28 mouse cellular contexts compared by ENCODE assay signal in the genomic region with DNA sequence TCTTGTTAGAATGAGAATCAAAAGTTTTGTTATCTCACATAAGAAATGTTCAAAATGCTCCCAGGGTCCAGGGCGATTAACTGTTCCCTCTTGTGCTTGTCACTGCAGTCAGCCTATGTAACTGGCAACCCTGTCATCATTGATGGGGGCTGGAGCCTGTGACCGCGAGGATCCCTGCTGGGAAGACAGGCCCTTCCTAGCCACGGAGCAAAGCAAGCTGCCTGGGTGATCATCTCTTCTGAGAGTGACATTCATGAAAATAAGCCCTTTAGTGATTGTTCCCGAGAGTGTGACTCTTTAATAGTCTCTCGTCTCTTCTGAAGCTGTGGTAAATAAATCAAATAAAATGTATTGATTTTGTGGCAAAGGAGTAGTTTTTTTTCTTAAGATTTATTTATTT. TPM values are rescaled to one million over a fixed set of nuclear protein-coding genes. Genes with fewer than 3 reads are reported as not detected.
DNase-seq lines count a peak whose midpoint lies in the region; ATAC-seq lines count a peak whose summit lies in the region.
"Had no signal": no experiment of that assay in that cellular context is flagged by ENCODE, and none has a peak within 500 bp of the region (broad histone marks: within the 10 kb centered on the region; RNA-seq: fewer than 3 reads in every experiment).

No protein-coding gene starts in this region.

- H3K4me1 ChIP-seq in midbrain, embryonic 12.5 days = peaks cover 28% of the 10 kb centered on the region
- peaks cover 17% of the 10 kb centered on the region for H3K4me1 ChIP-seq in midbrain, embryonic 14.5 days (ENCODE audit: control insufficient read depth, insufficient read depth, low read length)

- H3K27me3 ChIP-seq in midbrain, embryonic 12.5 days = peaks cover 21% of the 10 kb centered on the region
- H3K27me3 ChIP-seq in midbrain, embryonic 14.5 days (ENCODE audit: control insufficient read depth, insufficient read depth, low read length) = no peaks in the 10 kb centered on the region; the same call in 1 of the 2 replicates
- H3K27me3 ChIP-seq: limb, embryonic 12.5 days; Patski had no signal

- DNase-seq in heart, adult 11 months = peak; percentile 39
- DNase-seq in heart, adult 8-10 months (ENCODE audit: low spot score) = no peak
- DNase-seq in midbrain, embryonic 14.5 days = no peak
- DNase-seq in embryo, embryonic 9.5 days (ENCODE audit: extremely low spot score) = peak; percentile 40
- DNase-seq in spleen, postnatal 10 days (ENCODE audit: low spot score in 2 of 2) = no peak
- DNase-seq: adrenal gland, postnatal 36 days; B cell, adult 2 months; cerebellum, adult 2 months; cerebellum, postnatal 36 days; gastrocnemius, postnatal 14 days; heart, adult 2 months; kidney, postnatal 25 days; layer of hippocampus, postnatal 36 days; liver, postnatal 0 days; thymus, adult 18-20 months; thymus, postnatal 36 days had no signal

- H3K4me3 ChIP-seq in midbrain, embryonic 12.5 days = no peak overlapping the region
- H3K4me3 ChIP-seq in midbrain, embryonic 14.5 days (replicated peaks; ENCODE audit: low read depth, low read length) = no peak overlapping the region
- H3K4me3 ChIP-seq: forebrain, embryonic 12.5 days; heart, adult 2 months; limb, embryonic 12.5 days had no signal

- H3K9ac ChIP-seq in midbrain, embryonic 12.5 days (replicated peaks) = no peak overlapping the region
- H3K9ac ChIP-seq in midbrain, embryonic 14.5 days (replicated peaks; ENCODE audit: low read length) = no peak overlapping the region
- H3K9ac ChIP-seq: forebrain, embryonic 12.5 days; limb, embryonic 12.5 days; liver, postnatal 0 days had no signal

- no peaks in the 10 kb centered on the region for H3K9me3 ChIP-seq in midbrain, embryonic 12.5 days
- no peaks in the 10 kb centered on the region for H3K9me3 ChIP-seq in midbrain, embryonic 14.5 days (ENCODE audit: control insufficient read depth, low read length)
- H3K9me3 ChIP-seq: forebrain, embryonic 12.5 days; G1E; limb, embryonic 12.5 days had no signal

- no peak overlapping the region for H3K27ac ChIP-seq in midbrain, embryonic 12.5 days (replicated peaks)
- no peak overlapping the region for H3K27ac ChIP-seq in midbrain, embryonic 14.5 days (replicated peaks; ENCODE audit: low read depth, low read length)
- H3K27ac ChIP-seq: heart, adult 2 months; limb, embryonic 12.5 days had no signal

- no peaks in the 10 kb centered on the region for H3K36me3 ChIP-seq in midbrain, embryonic 12.5 days
- H3K36me3 ChIP-seq in midbrain, embryonic 14.5 days (ENCODE audit: control insufficient read depth, insufficient read depth, low read length) = no peaks in the 10 kb centered on the region
- H3K36me3 ChIP-seq: forebrain, embryonic 12.5 days; G1E; limb, embryonic 12.5 days had no signal

- peak; percentile 41 for ATAC-seq in midbrain, embryonic 12.5 days (ENCODE audit: low FRiP score, low read depth)
- ATAC-seq in midbrain, embryonic 14.5 days (ENCODE audit: low FRiP score, low TSS enrichment) = no peak
- ATAC-seq in granulocyte monocyte progenitor cell, adult 5-6 weeks (replicated peaks; ENCODE audit: poor library complexity, severe bottlenecking) = no peak
- ATAC-seq: intestine, postnatal 0 days; liver, postnatal 0 days; lung, postnatal 0 days; Patski had no signal

- H3K4me2 ChIP-seq in midbrain, embryonic 12.5 days (replicated peaks) = no peak overlapping the region
- no peak overlapping the region for H3K4me2 ChIP-seq in midbrain, embryonic 14.5 days (ENCODE audit: low read length)
- H3K4me2 ChIP-seq: forebrain, embryonic 12.5 days; limb, embryonic 12.5 days; liver, embryonic 11.5 days had no signal

- 6% methylated on average over 6 of the region's 6 CpGs for WGBS in midbrain, embryonic 12.5 days
- WGBS in midbrain, embryonic 14.5 days = 6% methylated on average over 6 of the region's 6 CpGs

RNA-seq across cellular contexts. Expression of gene Slc9b2, which starts 3.4 kb away (rescaled TPM):
- total RNA-seq in heart, adult 8-10 months (2022) = under 1 TPM; 0.19 to 0.98 (median 0.72) TPM
- 0.98 and 1.3 TPM in 2 replicates for polyA plus RNA-seq in midbrain, embryonic 12.5 days (2016; fragmentation: Nextera tagmentation; extraction: Ambion mirVana)
- polyA plus RNA-seq in midbrain, embryonic 14.5 days (2014; fragmentation: Nextera tagmentation; extraction: Ambion mirVana) = 1.0 and 1.8 TPM in 2 replicates
- 1.1 TPM in 1 of 2 replicates, not detected in the other for total RNA-seq in granulocyte monocyte progenitor cell, adult 5-6 weeks (2014; fragmentation: Nextera tagmentation)
- total RNA-seq in granulocyte monocyte progenitor cell, adult 5-6 weeks (2017) = not detected in 2 replicates
- total RNA-seq: G1E; monocyte, adult 5-6 weeks had no signal
- polyA plus RNA-seq: G1E; liver, postnatal 0 days; Patski had no signal

RNA-seq across cellular contexts. Expression of gene Bdh2, which starts 23.0 kb away (rescaled TPM):
- 1 to 10 TPM; 2.7 to 7.0 (median 5.2) TPM for total RNA-seq in heart, adult 8-10 months (2022)
- 5.4 and 6.3 TPM in 2 replicates for polyA plus RNA-seq in midbrain, embryonic 12.5 days (2016; fragmentation: Nextera tagmentation; extraction: Ambion mirVana)
- 3.8 and 4.7 TPM in 2 replicates for polyA plus RNA-seq in midbrain, embryonic 14.5 days (2014; fragmentation: Nextera tagmentation; extraction: Ambion mirVana)
- total RNA-seq in granulocyte monocyte progenitor cell, adult 5-6 weeks (2014; fragmentation: Nextera tagmentation) = not detected in 2 replicates
- total RNA-seq in granulocyte monocyte progenitor cell, adult 5-6 weeks (2017) = 0.86 TPM in 1 of 2 replicates, not detected in the other
- total RNA-seq: monocyte, adult 5-6 weeks had no signal
- polyA plus RNA-seq: G1E had no signal

RNA-seq across cellular contexts. Expression of gene Slc9b1, which starts 43.8 kb away (rescaled TPM):
- under 1 TPM in 2 of 4 experiments, not detected in 2; 0.50 to 0.72 TPM for total RNA-seq in heart, adult 8-10 months (2022)
- polyA plus RNA-seq in midbrain, embryonic 12.5 days (2016; fragmentation: Nextera tagmentation; extraction: Ambion mirVana) = 0.22 TPM in 1 of 2 replicates, not detected in the other
- 0.82 TPM in 1 of 2 replicates, not detected in the other for polyA plus RNA-seq in midbrain, embryonic 14.5 days (2014; fragmentation: Nextera tagmentation; extraction: Ambion mirVana)
- not detected in 2 replicates for total RNA-seq in granulocyte monocyte progenitor cell, adult 5-6 weeks (2014; fragmentation: Nextera tagmentation)
- 0.22 and 0.36 TPM in 2 replicates for total RNA-seq in granulocyte monocyte progenitor cell, adult 5-6 weeks (2017)
- total RNA-seq: gastrocnemius, postnatal 14 days; layer of hippocampus, postnatal 36 days; megakaryocyte progenitor cell, adult 5-6 weeks had no signal
- polyA plus RNA-seq: cerebellum, adult 2 months; heart, embryonic 14.5 days; intestine, postnatal 0 days; liver, postnatal 0 days; Patski had no signal

Comparison
In these comparisons a context has a peak if more than half of its experiments do, and no peak if none do; other contexts are left out.
1. DNase-seq: peak in heart, adult 11 months (single experiment) and embryo, embryonic 9.5 days (single experiment); none in heart, adult 8-10 months (single experiment), midbrain, embryonic 14.5 days (single experiment) and spleen, postnatal 10 days (0 of 2).